In genomic region chr5:75378655-75379054, GRCm38 (mm10) we compare ENCODE assay signal across 14 mouse cellular contexts.
DNase-seq lines count a peak whose midpoint lies in the region; ATAC-seq and TF ChIP-seq lines count a peak whose summit lies in the region.
"Had no signal": no experiment of that assay in that cellular context is flagged by ENCODE, and none has a peak within 500 bp of the region (broad histone marks: within the 10 kb centered on the region; RNA-seq: fewer than 3 reads in every experiment).

No protein-coding gene starts in this region.

- peaks cover 5% of the 10 kb centered on the region for H3K4me1 ChIP-seq in lung, adult 2 months (ENCODE audit: control insufficient read depth, insufficient read depth, low read length)
- H3K4me1 ChIP-seq in liver, embryonic 13.5 days (replicated peaks): peaks cover 47% of the 10 kb centered on the region
- H3K4me1 ChIP-seq: megakaryocyte, embryonic 14.5 days had no signal

- no peaks in the 10 kb centered on the region for H3K9me3 ChIP-seq in liver, embryonic 13.5 days (replicated peaks)

- no peak for TF ChIP-seq CTCF in lung, adult 2 months (IDR thresholded peaks at IDR 0.05; ENCODE audit: insufficient read depth, low read length)

- no peak overlapping the region for H3K4me2 ChIP-seq in liver, embryonic 13.5 days

- no peaks in the 10 kb centered on the region for H3K36me3 ChIP-seq in liver, embryonic 13.5 days

- H3K27me3 ChIP-seq in liver, embryonic 13.5 days: no peaks in the 10 kb centered on the region
- H3K27me3 ChIP-seq: megakaryocyte, embryonic 14.5 days had no signal

- 8% methylated on average over 2 of the region's 2 CpGs for WGBS in lung, adult 2 months
- WGBS in liver, embryonic 13.5 days (ENCODE audit: insufficient replicate concordance): 24% methylated on average over 2 of the region's 2 CpGs

- no peak for ATAC-seq in liver, embryonic 13.5 days (ENCODE audit: low read depth)
- ATAC-seq: hindbrain, postnatal 0 days had no signal

- H3K9ac ChIP-seq in liver, embryonic 13.5 days: no peak overlapping the region

- peak overlapping the region; percentile 79 for H3K27ac ChIP-seq in liver, embryonic 13.5 days
- H3K27ac ChIP-seq: hindbrain, postnatal 0 days had no signal

- TF ChIP-seq POLR2A in lung, adult 2 months (IDR thresholded peaks at IDR 0.05; ENCODE audit: borderline replicate concordance, extremely low read depth, low read depth, low read length): no peak

- no peak overlapping the region for H3K4me3 ChIP-seq in lung, adult 2 months (replicated peaks; ENCODE audit: extremely low read depth, low read depth, low read length)
- no peak overlapping the region for H3K4me3 ChIP-seq in liver, embryonic 13.5 days (replicated peaks)
- H3K4me3 ChIP-seq: erythroblast, embryonic 14.5 days; megakaryocyte, embryonic 14.5 days had no signal

- DNase-seq in embryo, embryonic 10 days (ENCODE audit: low spot score): peak; percentile 15
- DNase-seq in embryo, embryonic 10.5 days (ENCODE audit: low spot score): no peak
- peak; percentile 14 to 51 for DNase-seq in lung, adult 18-20 months
- no peak for DNase-seq in lung, adult 2 months
- no peak for DNase-seq in liver, embryonic 13.5 days
- DNase-seq in lung, postnatal 36 days: peak; percentile 46
- no peak for DNase-seq in spleen, postnatal 4 days (ENCODE audit: low spot score in 2 of 2)
- DNase-seq in spleen, postnatal 36 days (ENCODE audit: low spot score in 2 of 2): no peak
- DNase-seq: cerebellum, adult 11-12 months; kidney, postnatal 4 days; layer of hippocampus, postnatal 36 days had no signal

Comparison
In these comparisons a context has a peak if more than half of its experiments do, and no peak if none do; other contexts are left out.
1. DNase-seq: peak in embryo, embryonic 10 days (single experiment), lung, adult 18-20 months (2 of 2) and lung, postnatal 36 days (single experiment); none in embryo, embryonic 10.5 days (single experiment), lung, adult 2 months (single experiment), liver, embryonic 13.5 days (single experiment), spleen, postnatal 4 days (0 of 2) and spleen, postnatal 36 days (0 of 2).